Mouse (Mus musculus) left cerebral cortex, postnatal 14 days (tissue): ENCODE results near the gene Rpap2. TPM values are rescaled to one million over a fixed set of nuclear protein-coding genes. Genes with fewer than 3 reads are reported as not detected.

Experiments used
- DNase-seq, 2 experiments: peaks; one replicate each; pipeline ENCODE4 v3.0.0; 2021 to 2022; ENCODE audit warnings: low spot score in 2 of 2, mixed read lengths in 1 of 2
- intact Hi-C: fragments of 180-260 bp; cut with DNase I; formaldehyde crosslinking; loops from one replicate; pipeline ENCODE4 v1.15.1; 2025
- long read RNA-seq, 2 experiments: library from polyadenylated mRNA; stranded (forward); transcript quantifications; one replicate each; pipeline ENCODE4 v2.0.0; 2021
- total RNA-seq, 2 experiments: library from RNA; stranded (reverse); gene quantifications; 2 replicates each; pipeline ENCODE4 v1.2.3; 2021

Rpap2 gene
- 10 to 100 TPM; 21.8 to 24.0 TPM for total RNA-seq
- long read RNA-seq, experiment 1, transcript Rpap2-201 (13 exons, 2,268 nt): major isoform, 5 of 31 reads
- long read RNA-seq, experiment 1, partial matches to known transcripts: 8 of 31 reads
- long read RNA-seq, experiment 1, other reads (novel, unspliced or antisense): 14 of 31 reads
- long read RNA-seq, experiment 2, partial matches to known transcripts: 10 of 23 reads
- long read RNA-seq, experiment 2, other reads (novel, unspliced or antisense): 8 of 23 reads

- DNase-seq: peak; percentile 80 to 82
- intact Hi-C loops: no loop called here
Measured at GRCm38 (mm10) chr5:107597301-107598077, at the start of gene Rpap2, which contains the start of gene Glmn. Gene Rpap2 (plus strand): TSS chr5:107597373. Gene Glmn (minus strand): TSS chr5:107597888.

- DNase-seq: no peak
- intact Hi-C loops: no loop called here
Measured at GRCm38 (mm10) chr5:107547955-107548354, 49.2 kb upstream of the Rpap2 start.

- intact Hi-C loops: no loop called here
Measured at GRCm38 (mm10) chr5:107548444-107548843, 48.7 kb upstream of the Rpap2 start.

GRCm38 (mm10) chr5:107554336-107554735, 42.8 kb upstream of the Rpap2 start:
- no peak for DNase-seq
- intact Hi-C loops: no loop called here

More at GRCm38 (mm10) chr5:107548444-107548843, 48.7 kb upstream of the Rpap2 start:
- no peak for DNase-seq

- no peak for DNase-seq
- intact Hi-C loops: no loop called here
Measured at GRCm38 (mm10) chr5:107556969-107557368, 40.2 kb upstream of the Rpap2 start.

GRCm38 (mm10) chr5:107569148-107569547, 28.0 kb upstream of the Rpap2 start:
- DNase-seq: peak in 1 of 2 experiments; percentile 8
- intact Hi-C loops: no loop called here

- DNase-seq: no peak
- intact Hi-C loops: no loop called here
Measured at GRCm38 (mm10) chr5:107598380-107598779, 1.2 kb downstream of the Rpap2 start.

GRCm38 (mm10) chr5:107611224-107611623, 14.1 kb downstream of the Rpap2 start:
- intact Hi-C loops: no loop called here
- DNase-seq: peak; percentile 81

GRCm38 (mm10) chr5:107617986-107618385, 20.8 kb downstream of the Rpap2 start:
- DNase-seq: no peak
- intact Hi-C loops: no loop called here

- intact Hi-C loops: loop anchor here (10.0 kb wide), 1 partner anchor 153 kb away; no protein-coding TSS in a partner anchor
- no peak for DNase-seq
Measured at GRCm38 (mm10) chr5:107621327-107621726, 24.2 kb downstream of the Rpap2 start.

- intact Hi-C loops: no loop called here
- DNase-seq: no peak
Measured at GRCm38 (mm10) chr5:107633651-107634050, 36.5 kb downstream of the Rpap2 start.

- intact Hi-C loops: no loop called here
- no peak for DNase-seq
Measured at GRCm38 (mm10) chr5:107637106-107637505, 39.9 kb downstream of the Rpap2 start.

- intact Hi-C loops: no loop called here
- peak in 1 of 2 experiments; percentile 15 for DNase-seq
Measured at GRCm38 (mm10) chr5:107638366-107638765, 41.2 kb downstream of the Rpap2 start.

GRCm38 (mm10) chr5:107644595-107644994, 47.4 kb downstream of the Rpap2 start:
- DNase-seq: no peak
- intact Hi-C loops: no loop called here

GRCm38 (mm10) chr5:107645935-107646334, 48.8 kb downstream of the Rpap2 start:
- no peak for DNase-seq
- intact Hi-C loops: no loop called here

GRCm38 (mm10) chr5:107647580-107647979, 50.4 kb downstream of the Rpap2 start:
- DNase-seq: no peak
- intact Hi-C loops: no loop called here

GRCm38 (mm10) chr5:107648552-107649125, 51.5 kb downstream of the Rpap2 start:
- DNase-seq: no peak
- intact Hi-C loops: no loop called here

GRCm38 (mm10) chr5:107649680-107650079, 52.5 kb downstream of the Rpap2 start:
- intact Hi-C loops: no loop called here
- DNase-seq: no peak

GRCm38 (mm10) chr5:107650427-107650826, 53.3 kb downstream of the Rpap2 start:
- intact Hi-C loops: no loop called here
- DNase-seq: no peak

- intact Hi-C loops: no loop called here
- no peak for DNase-seq
Measured at GRCm38 (mm10) chr5:107652055-107652660, 55.0 kb downstream of the Rpap2 start.
